Mouse (Mus musculus) G1E (cell line): ENCODE measurements around the gene Pmvk. TPM values are rescaled to one million over a fixed set of nuclear protein-coding genes. Genes with fewer than 3 reads are reported as not detected.
A peak's percentile ranks its signal among the peaks of the same experiment; 100 is the strongest.

ENCODE experiments used
- ATAC-seq: 2 replicates; pipeline ENCODE4 v1.8.0; 2016; ENCODE audit warnings: mild to moderate bottlenecking; ENCODE audit not compliant: insufficient number of reproducible peaks, poor library complexity, low FRiP score, severe bottlenecking; ENCODE audit errors: extremely low read depth
- DNase-seq: peaks from one replicate; pipeline ENCODE4 v3.0.0; 2012; ENCODE audit warnings: low spot score
- H3K27me3 ChIP-seq: 2 replicates; pipeline ENCODE4 v1.6.1; 2012; ENCODE audit warnings: mild to moderate bottlenecking, low read length, inconsistent platforms; ENCODE audit not compliant: insufficient read depth
- H3K36me3 ChIP-seq: replicated peaks from 2 replicates; pipeline ENCODE3; 2012; ENCODE audit warnings: mild to moderate bottlenecking, inconsistent platforms
- H3K4me1 ChIP-seq: 2 replicates; pipeline ENCODE4 v1.6.1; 2012; ENCODE audit warnings: low read depth, low read length, inconsistent platforms, mixed read lengths; ENCODE audit not compliant: insufficient read depth
- H3K4me3 ChIP-seq: 2 replicates; pipeline ENCODE4 v1.5.1; 2012; ENCODE audit warnings: low read depth, mild to moderate bottlenecking, inconsistent platforms, low read length, moderate library complexity, mixed read lengths
- H3K9me3 ChIP-seq: replicated peaks from 2 replicates; pipeline ENCODE4 v1.6.1; 2012; ENCODE audit warnings: inconsistent platforms
- CTCF ChIP-seq: IDR thresholded peaks from 2 replicates; pipeline ENCODE4 v1.5.1; 2012; ENCODE audit warnings: low read depth, low read length, inconsistent platforms, mixed read lengths
- GATA1 ChIP-seq: IDR thresholded peaks from 2 replicates; pipeline ENCODE4 v1.6.1; 2012; ENCODE audit warnings: borderline replicate concordance, low read length, inconsistent platforms, mixed read lengths
- GATA2 ChIP-seq: IDR thresholded peaks from 2 replicates; pipeline ENCODE4 v1.6.1; 2012; ENCODE audit warnings: low read depth, low read length, inconsistent platforms, borderline replicate concordance
- POLR2AphosphoS5 ChIP-seq: IDR thresholded peaks from 2 replicates; pipeline ENCODE4 v1.6.1; 2012; ENCODE audit warnings: low read depth, low read length, inconsistent platforms; ENCODE audit not compliant: insufficient replicate concordance
- TAL1 ChIP-seq: conservative IDR thresholded peaks from 2 replicates; pipeline ENCODE4 v1.6.1; 2012; ENCODE audit warnings: low read depth, low read length, inconsistent platforms, mixed read lengths
- polyA plus RNA-seq: library from polyadenylated mRNA; stranded (reverse); fragments of >175 nt; gene quantifications from 2 replicates; pipeline ENCODE4 v1.2.3, GENCODE M21; 2012
- total RNA-seq, 2 experiments: library from RNA; stranded (forward) in 1 of 2; stranded (reverse) in 1 of 2; fragments of 200-1000 nt in 1 of 2; fragments of >200 nt in 1 of 2; fragmentation: Nextera tagmentation in 1 of 2; gene quantifications; 2 replicates each; pipeline ENCODE4 v1.2.3; 2014 to 2017

The Pmvk gene
- total and polyA plus RNA-seq, 3 experiments: 17.8 to 46.6 (median 26.1) TPM

GRCm38 (mm10) chr3:89449541-89449940 lies 4.8 kb upstream of the Pmvk start:
- Histone ChIP-seq H3K36me3 (peaks cover 45% of the 10 kb centered on the region), H3K4me1 (peaks cover 39% of the 10 kb centered on the region), H3K27me3 (peaks cover 2% of the 10 kb centered on the region), H3K4me3 (peak overlapping the region; percentile 66; the same call in 1 of the 2 replicates), H3K9me3 (no peaks in the 10 kb centered on the region)
- DNase-seq: peak; percentile 72
- no peak for ATAC-seq
- peak; percentile 83 for TF ChIP-seq CTCF
- no peak for TF ChIP-seq TAL1

DNA sequence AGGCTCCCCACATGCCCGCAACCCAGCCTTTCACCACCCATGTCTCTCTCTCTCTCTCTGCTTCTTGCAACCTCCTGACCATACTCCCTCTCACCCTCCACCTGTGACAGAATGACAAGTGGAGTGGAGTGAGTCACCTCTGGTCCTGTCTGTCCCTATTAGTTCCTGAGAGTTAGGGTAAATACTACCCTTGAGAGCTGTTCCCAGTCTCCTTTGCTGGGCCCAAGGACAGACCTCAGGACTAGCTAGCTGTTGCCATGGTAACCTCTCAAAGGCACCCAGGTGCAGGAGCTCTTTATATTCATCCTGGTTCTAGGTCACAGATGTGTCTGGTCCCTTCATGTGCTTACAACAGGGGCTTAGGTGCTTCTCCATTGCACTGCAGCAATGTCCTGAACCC lies 2.4 kb upstream of the Pmvk start:
- H3K36me3 ChIP-seq: peaks cover 21% of the 10 kb centered on the region
- H3K4me1 ChIP-seq: peaks cover 45% of the 10 kb centered on the region
- peaks cover 3% of the 10 kb centered on the region for H3K27me3 ChIP-seq
- DNase-seq (no peak), ATAC-seq (no peak)
- no peaks in the 10 kb centered on the region for H3K9me3 ChIP-seq
- TF ChIP-seq CTCF (no peak), POLR2AphosphoS5 (no peak), GATA2 (no peak), TAL1 (no peak), GATA1 (no peak)
- no peak overlapping the region for H3K4me3 ChIP-seq

DNA sequence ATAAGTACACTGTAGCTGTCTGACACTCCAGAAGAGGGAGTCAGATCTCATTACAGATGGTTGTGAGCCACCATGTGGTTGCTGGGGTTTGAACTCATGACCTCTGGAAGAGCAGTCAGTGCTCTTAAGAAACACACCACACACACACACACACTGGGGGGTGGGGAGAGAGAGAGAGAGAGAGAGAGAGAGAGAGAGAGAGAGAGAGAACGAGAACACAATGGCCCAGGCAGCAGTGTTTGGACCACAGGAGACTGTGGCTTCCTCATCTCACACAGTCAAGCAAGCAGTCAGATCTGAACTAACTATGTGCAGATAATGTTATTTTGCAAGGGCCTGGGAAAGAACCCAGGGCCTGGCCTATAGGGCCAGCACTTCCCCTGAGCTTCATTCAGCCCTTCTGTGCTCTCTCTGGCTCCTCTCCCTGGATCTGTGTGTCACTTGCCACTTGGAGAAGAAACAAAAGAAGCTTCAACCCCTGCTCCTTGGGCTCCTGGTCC lies 1.5 kb downstream of the Pmvk start:
- Histone ChIP-seq H3K4me1 (peaks cover 44% of the 10 kb centered on the region), H3K4me3 (no peak overlapping the region), H3K9me3 (no peaks in the 10 kb centered on the region), H3K36me3 (peaks cover 6% of the 10 kb centered on the region), H3K27me3 (peaks cover 3% of the 10 kb centered on the region)
- DNase-seq: no peak
- no peak for TF ChIP-seq CTCF
- no peak for TF ChIP-seq GATA1
- TF ChIP-seq POLR2AphosphoS5: no peak
- no peak for TF ChIP-seq TAL1
- no peak for TF ChIP-seq GATA2
- ATAC-seq: no peak

- peak; percentile 64 for DNase-seq
- peak overlapping the region; percentile 52; the same call in 1 of the 2 replicates for H3K4me3 ChIP-seq
- H3K36me3 ChIP-seq: peaks cover 16% of the 10 kb centered on the region
- no peak for TF ChIP-seq TAL1
- TF ChIP-seq CTCF: peak; percentile 44
- no peaks in the 10 kb centered on the region for H3K9me3 ChIP-seq
- ATAC-seq: no peak
- H3K4me1 ChIP-seq: peaks cover 44% of the 10 kb centered on the region
- peaks cover 3% of the 10 kb centered on the region for H3K27me3 ChIP-seq
Observed at GRCm38 (mm10) chr3:89456726-89457665, 2.7 kb downstream of the Pmvk start.

DNA sequence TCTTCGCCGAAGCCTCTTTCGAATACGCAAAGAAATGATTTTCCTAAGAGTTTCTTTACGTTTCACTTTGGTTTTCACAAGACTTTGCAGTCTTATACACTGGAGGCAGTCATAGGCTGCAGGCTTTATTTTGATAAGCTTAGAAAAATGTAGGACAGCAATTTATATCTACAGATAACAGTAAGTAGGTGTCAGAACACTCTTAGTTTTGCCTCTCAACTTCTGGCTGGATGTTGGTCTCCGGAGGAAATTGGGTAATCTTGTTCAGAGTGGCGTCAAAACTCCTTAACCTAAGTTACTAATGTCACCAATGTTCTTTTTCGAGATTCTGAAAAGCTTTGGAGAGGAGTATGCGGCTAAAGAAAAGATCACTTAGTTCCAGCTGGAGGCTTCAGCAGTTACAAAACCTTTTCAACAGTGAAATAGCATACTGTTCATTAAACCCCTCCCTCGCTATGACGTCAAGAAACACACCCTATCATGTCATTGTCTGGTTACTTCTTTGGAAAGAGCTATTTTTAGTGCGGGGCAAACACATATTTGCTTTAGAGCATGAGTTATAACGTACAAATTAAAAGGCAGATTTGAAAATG lies 4.1 kb downstream of the Pmvk start:
- H3K36me3 ChIP-seq: peaks cover 27% of the 10 kb centered on the region
- H3K4me1 ChIP-seq: peaks cover 46% of the 10 kb centered on the region
- ATAC-seq: 0 out of 2 replicates have a peak, but pooled peaks have one; percentile 29
- DNase-seq: no peak
- peak overlapping the region; percentile 81; the same call in 1 of the 2 replicates for H3K4me3 ChIP-seq
- H3K27me3 ChIP-seq: peaks cover 3% of the 10 kb centered on the region; the same call in 1 of the 2 replicates
- TF ChIP-seq POLR2AphosphoS5: no peak
- TF ChIP-seq GATA1: no peak
- H3K9me3 ChIP-seq: no peaks in the 10 kb centered on the region

DNA sequence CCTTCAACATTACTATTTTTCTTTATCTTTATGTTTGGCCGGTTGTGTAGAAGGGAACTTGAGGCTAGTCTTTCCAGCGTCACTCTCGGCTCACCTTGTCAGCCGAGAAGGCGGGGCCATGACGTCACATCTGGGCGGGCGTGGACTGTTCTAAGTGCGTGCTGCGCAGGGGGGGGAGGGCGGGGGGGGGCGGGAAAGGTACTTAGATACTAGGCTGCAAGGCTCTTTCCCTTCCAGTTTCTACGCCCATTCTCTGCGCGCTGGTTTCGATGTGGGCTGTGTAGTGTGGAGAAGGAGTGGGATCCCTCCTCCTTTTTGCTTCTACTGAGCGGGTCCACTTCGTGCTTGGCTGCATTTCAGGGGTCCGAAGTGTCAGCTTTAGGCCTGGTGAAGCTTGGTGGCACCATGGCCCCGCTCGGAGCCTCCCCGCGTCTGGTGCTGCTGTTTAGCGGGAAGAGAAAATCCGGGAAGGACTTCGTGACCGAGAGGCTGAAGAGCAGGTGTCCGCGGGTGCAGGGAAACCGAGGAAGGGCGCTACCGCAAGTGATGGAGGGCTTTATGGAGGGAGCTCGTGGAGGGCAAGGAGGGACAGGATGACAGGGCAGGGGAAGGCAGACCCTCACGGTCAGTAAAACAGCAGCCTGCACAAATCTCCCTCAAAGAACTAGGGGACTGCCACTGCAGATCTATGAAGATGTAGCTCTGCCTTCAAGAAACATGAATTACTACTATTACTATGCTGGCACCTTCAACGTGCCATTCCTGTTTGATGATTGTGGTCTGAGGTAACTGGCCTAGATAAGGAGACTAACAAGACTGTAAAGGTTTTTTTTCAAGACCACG lies 4.8 kb downstream of the Pmvk start:
- Histone ChIP-seq H3K27me3 (peaks cover 3% of the 10 kb centered on the region; the same call in 1 of the 2 replicates), H3K4me1 (peaks cover 46% of the 10 kb centered on the region), H3K4me3 (peak overlapping the region; percentile 81), H3K36me3 (peaks cover 34% of the 10 kb centered on the region), H3K9me3 (no peaks in the 10 kb centered on the region)
- peak; percentile 78 for ATAC-seq
- TF ChIP-seq POLR2AphosphoS5 (no peak), GATA1 (no peak), CTCF (no peak), GATA2 (no peak), TAL1 (no peak)
- DNase-seq: peak; percentile 61
